Mouse (Mus musculus) Patski (cell line): Measurements from ENCODE around the gene Cmc2. TPM values are rescaled to one million over a fixed set of nuclear protein-coding genes. Genes with fewer than 3 reads are reported as not detected.
A peak's percentile ranks its signal among the peaks of the same experiment; 100 is the strongest.

Source experiments
- ATAC-seq: fragments of 100-300 bp; one replicate; pipeline ENCODE4 v1.8.0; 2021
- CTCF ChIA-PET: fragments of 350-600 bp; sonication (Branson Sonifier 250); formaldehyde crosslinking; loops from one replicate; lab custom pipeline; 2022; ENCODE audit warnings: inconsistent platforms; lab: Charles Lee
- POLR2A ChIA-PET: fragments of 350-600 bp; sonication (Branson Sonifier 250); formaldehyde crosslinking; loops from one replicate; lab custom pipeline; 2022; ENCODE audit warnings: antibody characterized with exemption, inconsistent platforms; lab: Charles Lee
- DNase-seq: peaks from one replicate; pipeline ENCODE4 v3.0.0-alpha.2; 2011; ENCODE audit warnings: low read depth, low spot score
- H3K27me3 ChIP-seq: fragments of 371-371 bp; one replicate; pipeline ENCODE4 v1.5.1; 2021
- CTCF ChIP-seq: fragments of 100-300 bp; IDR thresholded peaks from one replicate; pipeline ENCODE4 v1.5.1; 2021
- in situ Hi-C: fragments of 300-500 bp; cut with MboI; formaldehyde crosslinking; loops from 3 replicates; pipeline ENCODE4 v1.11.1; 2018; ENCODE audit warnings: low pct_unique_long_range_greater_than_20kb, mixed read lengths
- polyA plus RNA-seq: library from polyadenylated mRNA; unstranded; gene quantifications from one replicate; pipeline ENCODE4 v1.2.3, GENCODE M21; 2021

Gene Cmc2
- polyA plus RNA-seq, 1 experiment from 2014 or later = 42.4 TPM

GRCm38 (mm10) chr8:116881396-116881795 lies 39.9 kb downstream of the Cmc2 start:
- no peak for ATAC-seq
- ChIA-PET CTCF (no interaction called here), POLR2A (no interaction called here)
- in situ Hi-C loops = no loop called here
- DNase-seq = no peak
- H3K27me3 ChIP-seq = no peaks in the 10 kb centered on the region
- TF ChIP-seq CTCF = no peak

DNA sequence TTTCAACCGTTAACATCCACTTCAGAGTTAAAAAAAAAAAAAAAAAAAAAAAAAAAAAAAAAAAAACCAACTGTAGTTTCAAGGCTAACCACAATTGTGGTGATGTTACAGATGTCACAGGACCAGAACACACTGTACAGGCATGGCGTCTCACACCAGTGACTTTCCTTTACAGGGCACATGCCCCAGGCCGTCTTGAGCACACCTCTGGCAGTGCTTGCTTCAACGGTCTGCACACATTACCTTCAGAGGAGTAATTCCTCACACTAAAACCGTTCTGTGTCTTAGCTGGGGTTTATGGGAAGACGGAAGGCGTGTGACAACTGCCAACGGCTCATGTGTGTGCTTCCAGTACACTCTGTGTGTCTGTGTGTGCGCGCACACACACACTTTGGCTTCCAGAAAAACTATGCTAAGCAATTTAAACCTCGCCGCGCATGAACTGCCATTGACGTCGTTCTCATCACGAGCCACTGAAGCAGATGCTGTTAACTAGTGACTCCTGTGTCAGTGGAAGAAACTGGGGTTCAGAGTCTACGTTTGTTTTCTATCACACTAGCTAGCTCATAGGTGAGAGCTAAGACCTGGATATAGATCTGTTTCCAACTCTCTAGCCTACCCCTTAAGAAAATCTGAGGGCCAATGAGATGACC lies 45.3 kb downstream of the Cmc2 start:
- CTCF ChIA-PET = no interaction called here
- POLR2A ChIA-PET = no interaction called here
- ATAC-seq = no peak

DNA sequence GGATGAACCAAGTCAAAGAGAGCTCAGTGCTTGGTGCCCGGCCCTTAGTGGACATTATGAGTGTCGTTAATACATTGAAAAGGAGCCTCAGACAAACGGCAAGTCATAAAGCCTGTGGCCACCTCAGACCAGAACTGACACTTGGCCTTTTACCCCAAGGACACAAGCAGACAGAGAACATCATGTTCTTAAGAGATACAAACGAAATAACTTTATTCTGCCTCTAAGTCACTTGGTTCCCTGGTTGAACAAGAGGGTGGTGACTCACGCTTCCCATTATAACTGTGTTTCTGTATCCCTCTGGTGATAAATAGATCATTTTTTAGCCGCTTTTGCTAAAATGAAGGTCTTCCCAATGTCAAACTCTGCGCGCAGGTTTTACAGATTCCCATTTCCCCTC lies 47.3 kb downstream of the Cmc2 start:
- DNase-seq (no peak), ATAC-seq (no peak)
- CTCF ChIA-PET = no interaction called here
- no peak for TF ChIP-seq CTCF
- no peaks in the 10 kb centered on the region for H3K27me3 ChIP-seq
- in situ Hi-C loops = no loop called here
- POLR2A ChIA-PET = no interaction called here

More for the DNA sequence above, 45.3 kb downstream of the Cmc2 start:
- no peak for TF ChIP-seq CTCF
- no peak for DNase-seq
- in situ Hi-C loops = no loop called here
- no peaks in the 10 kb centered on the region for H3K27me3 ChIP-seq

DNA sequence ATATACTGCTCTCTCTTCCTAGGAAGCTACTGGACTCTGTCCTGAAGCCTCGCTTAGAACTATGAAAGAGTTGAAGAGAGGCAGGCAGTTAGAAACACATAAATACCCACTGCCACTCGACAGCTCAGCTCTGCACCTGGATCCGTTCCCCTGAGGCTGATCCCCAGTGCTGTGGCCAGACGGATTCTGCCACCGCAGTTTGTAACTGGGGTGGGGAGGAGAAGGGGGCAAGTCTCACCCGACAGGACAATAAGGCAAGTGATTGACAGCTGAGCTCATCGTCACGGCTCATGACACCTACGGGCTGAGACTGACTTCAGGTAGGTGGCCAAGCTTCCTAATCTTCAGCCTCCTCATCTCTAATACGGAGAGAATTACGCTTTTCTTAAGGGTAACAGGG lies 47.7 kb downstream of the Cmc2 start:
- in situ Hi-C loops = no loop called here
- DNase-seq (no peak), ATAC-seq (no peak)
- TF ChIP-seq CTCF = no peak
- ChIA-PET POLR2A (no interaction called here), CTCF (interaction anchor here (2.2 kb wide), 1 partner anchor 392 kb away, joined by 6 read pairs; no protein-coding TSS in a partner anchor)
- no peaks in the 10 kb centered on the region for H3K27me3 ChIP-seq

DNA sequence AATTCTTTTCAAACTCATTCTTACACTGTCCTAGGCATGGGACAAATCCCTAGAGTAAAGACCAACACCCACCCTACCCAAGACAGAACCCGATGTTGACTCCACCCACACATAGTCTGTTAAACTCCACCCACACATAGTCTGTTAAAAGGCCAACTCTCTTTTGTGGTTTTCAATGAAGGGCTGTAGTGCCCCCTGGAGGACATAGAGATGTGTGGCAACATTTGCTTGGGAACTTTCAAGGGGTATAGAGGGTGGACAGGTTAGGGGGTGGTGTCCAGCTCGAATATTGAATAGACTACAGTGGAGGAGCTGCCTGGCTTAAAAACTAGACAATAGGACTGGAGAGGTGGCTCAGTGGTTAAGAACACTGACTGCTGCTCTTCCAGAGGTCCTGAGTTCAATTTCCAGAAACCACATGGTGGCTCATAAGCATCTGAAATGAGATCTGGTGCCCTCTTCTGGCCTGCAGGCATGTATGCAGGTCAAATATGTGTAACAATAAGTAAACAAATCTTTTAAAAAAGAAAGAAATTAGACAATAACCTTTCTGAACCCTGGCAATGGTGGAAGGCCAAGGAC lies 48.4 kb downstream of the Cmc2 start:
- no peak for ATAC-seq
- POLR2A ChIA-PET = no interaction called here
- CTCF ChIA-PET = interaction anchor here (2.2 kb wide), 1 partner anchor 392 kb away, joined by 6 read pairs; no protein-coding TSS in a partner anchor
- in situ Hi-C loops = no loop called here
- TF ChIP-seq CTCF = peak; percentile 76
- no peak for DNase-seq
- H3K27me3 ChIP-seq = no peaks in the 10 kb centered on the region

DNA sequence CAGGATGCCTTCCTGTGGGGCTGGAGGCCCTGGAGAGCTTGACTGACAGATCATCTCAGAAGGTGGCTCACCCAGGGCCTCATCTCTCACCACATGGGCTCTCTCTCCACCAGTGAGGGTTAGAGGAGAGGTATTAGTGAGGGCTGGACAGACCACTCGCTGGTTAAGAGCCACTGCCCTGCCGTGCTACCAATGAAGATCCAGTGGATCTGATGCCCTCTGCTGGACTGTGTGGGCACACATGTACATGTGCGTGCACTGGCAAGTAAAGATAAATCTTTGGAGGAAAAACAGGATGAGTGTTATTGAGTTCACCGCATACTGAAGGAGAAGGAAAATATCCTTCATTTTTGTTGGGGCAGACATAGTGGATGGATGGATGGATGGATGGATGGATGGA lies 52.6 kb downstream of the Cmc2 start:
- ChIA-PET POLR2A (no interaction called here), CTCF (no interaction called here)
- DNase-seq (no peak), ATAC-seq (no peak)
- TF ChIP-seq CTCF = peak; percentile 23
- H3K27me3 ChIP-seq = peaks cover 8% of the 10 kb centered on the region
- in situ Hi-C loops = no loop called here

DNA sequence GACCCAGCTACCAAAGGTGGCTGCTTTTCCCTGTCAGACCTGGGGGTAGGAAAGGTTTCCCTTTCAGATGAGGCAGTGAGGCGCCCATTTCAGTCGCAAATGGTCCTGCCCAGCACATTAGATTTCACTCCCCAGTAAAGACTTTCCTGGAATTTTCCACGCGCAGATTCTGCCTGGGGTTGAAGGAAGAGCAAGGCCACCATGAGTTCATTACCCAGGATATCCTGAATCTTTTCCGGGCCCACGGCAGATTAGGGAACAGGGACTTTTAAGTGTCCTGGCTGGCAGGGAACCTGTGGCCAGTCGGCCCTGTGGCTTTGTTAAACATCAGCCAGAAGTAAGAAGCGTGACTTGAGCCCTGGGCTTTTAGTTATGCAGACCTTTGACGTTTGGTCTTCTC lies 53.9 kb downstream of the Cmc2 start:
- CTCF ChIA-PET = no interaction called here
- DNase-seq (no peak), ATAC-seq (no peak)
- TF ChIP-seq CTCF = no peak
- POLR2A ChIA-PET = no interaction called here
- peaks cover 15% of the 10 kb centered on the region for H3K27me3 ChIP-seq
- in situ Hi-C loops = no loop called here

GRCm38 (mm10) chr8:116866118-116866903 lies 54.9 kb downstream of the Cmc2 start:
- in situ Hi-C loops = no loop called here
- ChIA-PET CTCF (interaction anchor here (0.8 to 1.4 kb wide), 2 partner anchors 18 to 39 kb away, joined by 3 to 4 read pairs; no protein-coding TSS in a partner anchor), POLR2A (no interaction called here)
- H3K27me3 ChIP-seq = peaks cover 15% of the 10 kb centered on the region
- DNase-seq (no peak), ATAC-seq (peak; percentile 26)
- TF ChIP-seq CTCF = peak; percentile 75

DNA sequence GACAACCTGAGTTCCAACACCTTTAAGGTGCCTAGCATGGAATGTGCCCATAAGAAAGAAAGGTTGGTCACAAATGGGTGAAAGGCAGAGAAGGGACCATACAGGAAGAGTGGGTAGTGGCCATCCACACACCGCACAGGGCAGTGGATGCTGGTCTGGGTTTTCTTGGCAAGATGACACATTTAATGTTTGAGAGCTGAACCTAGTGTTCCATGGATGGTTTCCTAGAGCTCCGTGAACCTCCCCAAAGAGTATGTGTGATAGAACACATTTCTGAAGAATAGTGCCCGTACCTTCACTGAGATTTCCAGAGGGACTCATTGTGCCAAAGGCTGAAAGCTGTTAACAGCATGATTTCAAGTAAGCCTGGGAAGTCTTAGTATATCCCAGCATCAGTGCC lies 56.7 kb downstream of the Cmc2 start:
- CTCF ChIA-PET = no interaction called here
- in situ Hi-C loops = no loop called here

GRCm38 (mm10) chr8:116864022-116864387 lies 57.2 kb downstream of the Cmc2 start:
- in situ Hi-C loops = no loop called here
- POLR2A ChIA-PET = no interaction called here
- ATAC-seq (no peak), DNase-seq (no peak)
- no peak for TF ChIP-seq CTCF
- CTCF ChIA-PET = no interaction called here
- H3K27me3 ChIP-seq = peaks cover 15% of the 10 kb centered on the region

More for the DNA sequence above, 56.7 kb downstream of the Cmc2 start:
- ATAC-seq (no peak), DNase-seq (no peak)
- peaks cover 15% of the 10 kb centered on the region for H3K27me3 ChIP-seq
- TF ChIP-seq CTCF = no peak
- POLR2A ChIA-PET = no interaction called here
